Mouse (Mus musculus) intestine, embryonic 15.5 days (tissue): ENCODE measurements around the gene Hcar2. TPM values are rescaled to one million over a fixed set of nuclear protein-coding genes. Genes with fewer than 3 reads are reported as not detected.

ENCODE experiments used
- ATAC-seq: fragments of 200-750 bp; cut with Nextera tagmentation; 2 replicates; pipeline ENCODE4 v1.8.0; 2017; ENCODE audit warnings: moderate TSS enrichment, moderate library complexity
- H3K27ac ChIP-seq: fragments of 300-500 bp; sonication (generic); 2 replicates; pipeline ENCODE4 v1.5.1; 2015; ENCODE audit warnings: mild to moderate bottlenecking, inconsistent platforms
- H3K27me3 ChIP-seq: fragments of 300-500 bp; sonication (generic); replicated peaks from 2 replicates; pipeline ENCODE4 v1.6.1; 2015; ENCODE audit warnings: inconsistent platforms
- H3K36me3 ChIP-seq: fragments of 300-500 bp; sonication (generic); 2 replicates; pipeline ENCODE4 v1.6.1; 2015; ENCODE audit warnings: inconsistent platforms
- H3K4me1 ChIP-seq: fragments of 300-500 bp; sonication (generic); replicated peaks from 2 replicates; pipeline ENCODE4 v1.6.1; 2015; ENCODE audit warnings: inconsistent platforms
- H3K4me2 ChIP-seq: fragments of 300-500 bp; sonication (generic); replicated peaks from 2 replicates; pipeline ENCODE4 v1.6.1; 2015; ENCODE audit warnings: mild to moderate bottlenecking, inconsistent platforms
- H3K4me3 ChIP-seq: fragments of 300-500 bp; sonication (generic); replicated peaks from 2 replicates; pipeline ENCODE4 v1.5.1; 2015; ENCODE audit warnings: inconsistent platforms
- H3K9ac ChIP-seq: fragments of 300-500 bp; sonication (generic); 2 replicates; pipeline ENCODE4 v1.6.1; 2015; ENCODE audit warnings: inconsistent platforms
- H3K9me3 ChIP-seq: fragments of 300-500 bp; sonication (generic); 2 replicates; pipeline ENCODE4 v1.6.1; 2016; ENCODE audit warnings: inconsistent platforms
- WGBS: fragments of 180-500 bp; shearing (Covaris S2); methylation state at CpG from one replicate; pipeline ENCODE4 v1.1.7; 2015; 5-methylcytosine and 5-hydroxymethylcytosine counted together
- polyA plus RNA-seq: library from polyadenylated mRNA; unstranded; fragments of >200 nt; fragmentation: Nextera tagmentation; extraction: Ambion mirVana; gene quantifications from 2 replicates; pipeline ENCODE4 v1.2.1, GENCODE M21; 2015

Gene Hcar2
- polyA plus RNA-seq, result 0.09 TPM in 1 of 2 replicates, not detected in the other

DNA sequence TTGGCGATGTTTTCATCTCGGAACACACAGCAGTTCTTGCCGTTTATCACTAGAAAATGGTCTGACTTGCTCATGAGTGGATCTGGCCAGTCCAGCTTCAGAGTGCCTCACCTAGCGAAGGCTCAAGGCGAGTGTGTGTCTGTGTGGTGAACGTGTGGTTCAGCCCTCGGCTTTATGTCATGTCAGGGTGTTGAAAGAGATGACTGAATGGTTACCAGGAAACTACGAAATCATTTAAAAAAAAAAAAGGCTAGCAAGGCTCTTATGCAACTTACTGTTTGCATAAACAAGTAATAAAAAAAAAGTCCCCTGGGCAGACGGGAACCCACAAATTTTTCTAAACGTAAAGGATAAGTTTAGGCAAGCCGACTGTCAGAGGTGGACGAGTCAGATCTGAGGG is at the start of gene Hcar2:
Gene Hcar2 (minus strand): TSS at position 135 of the 400 bp plus-strand sequence.
- Histone ChIP-seq H3K4me2 (no peak within 1 kb of the TSS), H3K4me1 (no peaks in the 10 kb centered on the region), H3K9ac (no peak within 1 kb of the TSS), H3K27me3 (no peaks in the 10 kb centered on the region), H3K4me3 (no peak within 1 kb of the TSS), H3K9me3 (no peaks in the 10 kb centered on the region), H3K27ac (no peak within 1 kb of the TSS), H3K36me3 (no peaks in the 10 kb centered on the region)
- ATAC-seq, result no peak
- 56% methylated on average over 12 of the region's 12 CpGs for WGBS

DNA sequence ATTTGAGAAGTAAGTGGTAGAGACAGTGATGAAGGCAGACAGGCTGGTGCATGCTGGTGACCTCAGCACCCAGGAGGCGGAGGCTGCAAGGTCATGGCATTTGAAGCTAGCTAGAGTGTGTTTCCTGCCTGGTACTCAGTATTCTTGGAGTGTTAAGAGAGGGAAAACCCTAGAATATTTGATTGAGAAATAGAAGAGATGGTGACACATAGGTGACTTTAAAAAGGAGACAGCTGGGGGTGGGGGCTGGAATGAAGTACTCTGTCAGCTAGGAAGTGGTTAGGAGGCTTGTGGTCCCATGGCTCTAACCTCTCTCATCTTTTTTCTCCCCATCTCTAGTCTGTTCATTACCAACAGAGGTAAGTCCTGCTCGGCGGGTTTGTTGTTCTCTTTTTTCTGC is 49.6 kb upstream of the Hcar2 start:
- Histone ChIP-seq H3K36me3 (peaks cover 20% of the 10 kb centered on the region), H3K9ac (no peak overlapping the region), H3K4me3 (no peak overlapping the region), H3K27me3 (no peaks in the 10 kb centered on the region), H3K4me1 (no peaks in the 10 kb centered on the region), H3K4me2 (no peak overlapping the region), H3K9me3 (no peaks in the 10 kb centered on the region), H3K27ac (no peak overlapping the region)
- no peak for ATAC-seq
- 96% methylated on average over 3 of the region's 3 CpGs for WGBS

DNA sequence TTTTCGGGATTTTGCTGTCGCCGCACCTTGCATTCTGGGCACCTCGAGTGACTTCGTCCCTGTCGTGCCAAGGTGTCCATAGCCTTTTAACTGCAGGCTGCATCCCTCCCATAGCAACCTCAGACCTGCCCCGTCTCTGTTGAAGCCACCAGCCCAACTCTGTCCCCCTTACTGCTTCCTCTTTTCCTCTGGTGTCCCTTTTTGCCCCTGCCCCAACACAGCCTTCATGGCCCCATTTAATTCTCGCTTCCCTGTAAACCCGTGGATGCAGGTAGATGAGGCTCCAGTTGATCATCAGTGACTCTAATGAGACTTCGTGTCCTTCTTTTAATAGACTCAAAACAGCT is 42.3 kb upstream of the Hcar2 start:
- H3K36me3 ChIP-seq, result peaks cover 8% of the 10 kb centered on the region
- peak overlapping the region; percentile 99 for H3K4me3 ChIP-seq
- 4% methylated on average over 10 of the region's 10 CpGs for WGBS
- peak overlapping the region; percentile 76 for H3K4me2 ChIP-seq
- H3K9ac ChIP-seq, result peak overlapping the region; percentile 98
- peaks cover 10% of the 10 kb centered on the region for H3K4me1 ChIP-seq
- H3K9me3 ChIP-seq, result no peaks in the 10 kb centered on the region
- H3K27ac ChIP-seq, result peak overlapping the region; percentile 85
- no peak for ATAC-seq
- no peaks in the 10 kb centered on the region for H3K27me3 ChIP-seq

DNA sequence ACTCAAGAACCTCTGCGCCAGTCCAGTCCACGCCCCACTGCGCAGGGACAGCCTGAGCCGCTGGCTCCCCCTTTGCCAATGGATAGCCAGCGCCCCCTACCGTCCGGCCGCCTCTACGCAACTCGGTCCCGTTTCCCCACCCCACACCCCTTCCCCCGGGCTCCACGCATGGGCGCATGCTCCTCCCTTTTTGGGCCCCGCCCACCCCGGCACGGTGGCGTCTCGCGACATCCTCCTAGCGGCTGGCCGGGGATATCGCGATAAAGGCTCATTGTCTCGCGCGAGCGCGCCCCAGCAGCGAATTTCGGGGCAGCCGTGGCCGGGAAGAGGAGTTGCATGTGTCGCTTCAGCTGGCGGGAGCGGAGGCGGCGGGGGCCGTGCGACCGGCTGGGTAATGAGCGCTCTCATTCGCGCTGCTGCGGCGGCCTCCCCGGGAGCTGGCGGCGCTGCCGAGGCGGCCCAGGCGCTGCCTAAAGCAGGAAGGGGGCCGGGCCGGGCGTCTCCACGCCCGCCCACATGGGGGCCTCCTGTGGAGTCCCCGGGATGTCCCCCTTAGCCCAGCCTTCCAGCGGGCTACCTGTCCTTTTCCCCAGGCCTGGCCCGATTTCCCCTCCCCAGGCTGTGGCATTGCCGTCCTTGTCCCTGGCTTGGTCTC is 41.8 kb upstream of the Hcar2 start, which contains the start of gene Denr:
Gene Denr (plus strand): TSS at position 200 of the 655 bp plus-strand sequence.
- no peaks in the 10 kb centered on the region for H3K27me3 ChIP-seq
- ATAC-seq, result peak; percentile 97
- WGBS, result 1% methylated on average over 61 of the region's 61 CpGs

DNA sequence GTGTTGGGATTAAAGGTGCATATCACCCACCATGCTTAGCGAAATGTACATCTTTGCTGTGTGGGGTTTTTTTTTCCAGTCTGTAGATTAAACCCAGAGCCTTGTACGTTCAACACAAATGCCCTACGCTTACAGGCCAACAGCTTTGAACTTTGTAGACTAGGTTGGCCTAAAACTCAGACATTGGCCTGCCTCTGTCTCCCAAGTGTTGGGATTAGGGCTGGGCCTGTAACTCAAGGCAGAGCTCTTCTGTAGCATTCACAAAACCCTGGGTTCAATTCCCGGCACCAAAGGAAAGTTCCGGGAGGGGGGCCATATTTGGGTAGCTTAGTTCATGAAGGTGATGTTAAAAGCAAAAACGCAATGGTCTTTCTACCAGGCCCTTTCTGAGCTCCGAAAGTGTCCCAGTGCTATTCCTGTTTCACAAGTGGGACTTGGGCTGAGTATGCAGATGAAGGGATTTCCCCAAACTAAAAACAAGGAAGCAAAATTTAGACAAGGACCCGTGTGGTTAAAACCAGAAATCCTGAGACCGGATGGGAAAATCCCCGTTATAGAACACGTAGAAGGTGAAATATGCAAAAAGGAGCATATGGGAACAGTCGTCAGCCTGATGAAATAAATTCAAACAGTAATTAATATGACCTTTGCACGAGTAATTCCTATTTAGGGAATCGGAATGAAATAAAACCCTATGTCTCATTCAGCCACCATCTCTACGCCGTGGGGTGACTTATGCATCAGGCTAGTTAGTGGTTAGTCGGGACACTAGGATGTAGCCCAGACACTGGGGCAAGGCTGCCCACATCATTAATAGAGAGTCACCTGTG is 41.1 kb upstream of the Hcar2 start:
- no peaks in the 10 kb centered on the region for H3K27me3 ChIP-seq
- H3K27ac ChIP-seq, result no peak overlapping the region
- no peak overlapping the region; the same call in 1 of the 2 replicates for H3K4me3 ChIP-seq
- H3K9ac ChIP-seq, result no peak overlapping the region
- H3K9me3 ChIP-seq, result no peaks in the 10 kb centered on the region
- H3K4me1 ChIP-seq, result peaks cover 10% of the 10 kb centered on the region
- 70% methylated on average over 17 of the region's 17 CpGs for WGBS
- peak overlapping the region; percentile 43 for H3K4me2 ChIP-seq
- ATAC-seq, result no peak
- peaks cover 5% of the 10 kb centered on the region for H3K36me3 ChIP-seq

More for the DNA sequence above, 41.8 kb upstream of the Hcar2 start, which contains the start of gene Denr:
- Histone ChIP-seq H3K9ac (peak within 1 kb of the TSS; percentile 98), H3K4me1 (peaks cover 10% of the 10 kb centered on the region), H3K36me3 (peaks cover 8% of the 10 kb centered on the region), H3K4me3 (peak within 1 kb of the TSS; percentile 99), H3K9me3 (no peaks in the 10 kb centered on the region), H3K4me2 (peak within 1 kb of the TSS; percentile 76), H3K27ac (peak within 1 kb of the TSS; percentile 85)

DNA sequence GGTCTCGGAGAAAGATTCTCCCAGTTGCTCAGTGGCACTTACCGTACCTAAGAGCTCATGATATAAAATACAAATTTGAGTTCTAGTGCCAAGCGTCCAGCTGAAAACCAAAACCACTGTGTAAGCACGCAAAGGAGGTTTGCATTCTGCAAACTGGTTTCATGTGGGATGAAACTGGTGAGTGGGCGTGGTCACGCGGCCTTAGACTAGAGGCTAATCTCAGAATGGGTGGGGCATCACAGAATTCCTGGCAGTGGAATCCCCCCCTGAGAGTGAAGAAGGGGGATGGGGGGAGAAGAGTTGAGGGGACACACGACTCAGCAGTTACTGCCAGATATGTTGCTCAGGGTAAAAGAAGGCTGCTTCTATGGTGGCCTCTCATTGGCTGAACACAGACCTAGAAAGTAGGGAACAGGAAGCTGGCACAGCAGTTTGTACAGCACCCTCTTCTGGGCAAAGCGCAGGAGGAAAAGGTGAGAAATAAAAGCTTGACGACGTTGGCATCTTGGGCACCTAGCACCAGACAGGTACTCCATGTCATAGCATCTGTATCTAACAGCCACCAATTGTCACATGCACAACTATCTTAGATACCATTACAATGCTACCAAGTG is 38.9 kb upstream of the Hcar2 start:
- Histone ChIP-seq H3K4me2 (no peak overlapping the region), H3K9me3 (no peaks in the 10 kb centered on the region), H3K4me1 (peaks cover 10% of the 10 kb centered on the region), H3K9ac (no peak overlapping the region), H3K36me3 (no peaks in the 10 kb centered on the region), H3K27me3 (no peaks in the 10 kb centered on the region), H3K4me3 (no peak overlapping the region), H3K27ac (no peak overlapping the region)
- ATAC-seq, result no peak
- 69% methylated on average over 11 of the region's 11 CpGs for WGBS

DNA sequence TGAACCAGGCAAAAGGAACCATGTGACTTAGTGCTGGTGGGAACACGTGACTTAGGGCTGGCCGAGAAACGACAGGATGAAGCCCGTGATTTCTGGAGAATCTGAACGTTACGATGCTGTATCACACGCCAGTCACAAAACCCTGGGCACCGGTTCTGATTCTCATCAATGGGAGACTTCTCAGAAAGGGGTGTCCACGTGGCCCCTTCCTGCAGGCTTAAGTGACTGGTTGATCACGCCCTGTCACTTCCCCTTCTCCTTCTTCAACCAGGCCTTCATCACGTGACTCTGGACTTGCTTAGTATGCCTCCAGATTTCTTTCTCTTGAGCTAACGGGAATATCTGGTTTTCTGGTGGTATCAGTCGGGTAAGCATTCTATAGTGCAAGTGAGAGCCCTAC is 32.1 kb upstream of the Hcar2 start:
- Histone ChIP-seq H3K36me3 (no peaks in the 10 kb centered on the region), H3K4me1 (no peaks in the 10 kb centered on the region), H3K27ac (no peak overlapping the region), H3K27me3 (no peaks in the 10 kb centered on the region), H3K4me3 (no peak overlapping the region), H3K9ac (no peak overlapping the region), H3K9me3 (no peaks in the 10 kb centered on the region), H3K4me2 (no peak overlapping the region)
- no peak for ATAC-seq
- WGBS, result 83% methylated on average over 13 of the region's 13 CpGs

DNA sequence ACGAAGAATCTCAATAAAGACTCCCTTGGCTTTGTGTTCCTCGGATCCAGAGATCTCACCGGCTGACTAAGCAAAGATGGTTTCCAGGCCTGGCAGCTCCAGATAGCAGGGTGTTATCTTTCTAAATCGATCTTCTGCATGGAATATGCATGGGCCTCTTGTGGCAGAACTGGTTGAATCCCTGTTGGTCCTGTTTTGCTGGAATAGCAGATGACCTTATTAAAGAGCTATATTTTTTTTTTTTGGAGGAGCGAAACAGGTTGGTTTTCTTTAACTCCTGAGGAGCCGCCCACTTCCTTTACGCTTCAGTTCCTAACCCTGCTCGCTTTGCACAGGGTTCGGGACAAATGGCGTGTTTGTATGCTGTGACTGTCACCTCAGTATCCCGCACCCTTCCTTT is 31.1 kb upstream of the Hcar2 start:
- no peak overlapping the region for H3K4me2 ChIP-seq
- no peak overlapping the region for H3K27ac ChIP-seq
- H3K4me1 ChIP-seq, result no peaks in the 10 kb centered on the region
- H3K36me3 ChIP-seq, result no peaks in the 10 kb centered on the region
- ATAC-seq, result peak; percentile 39; the same call in 1 of the 2 replicates
- H3K4me3 ChIP-seq, result no peak overlapping the region
- no peaks in the 10 kb centered on the region for H3K27me3 ChIP-seq
- whole genome bisulfite sequencing, result 66% methylated on average over 11 of the region's 11 CpGs
- no peak overlapping the region for H3K9ac ChIP-seq
- H3K9me3 ChIP-seq, result no peaks in the 10 kb centered on the region

DNA sequence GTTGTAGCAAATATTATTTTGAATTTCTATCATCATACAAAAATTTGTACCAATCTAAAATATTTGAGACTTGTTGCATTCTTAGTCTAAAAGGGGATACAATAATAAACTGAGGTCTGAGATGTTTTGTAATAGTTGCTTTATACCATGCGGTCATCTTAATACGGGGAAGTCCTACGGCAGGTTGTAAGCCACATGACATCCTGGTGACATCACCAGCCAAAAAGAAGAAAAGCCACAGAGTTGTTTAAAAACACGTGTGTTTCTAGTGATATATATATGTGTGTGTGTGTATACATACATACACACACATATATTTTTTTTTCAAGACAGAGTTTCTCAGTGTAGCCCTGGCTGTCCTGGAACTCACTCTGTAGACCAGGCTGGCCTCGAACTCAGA is 28.2 kb upstream of the Hcar2 start:
- no peak for ATAC-seq
- no peak overlapping the region for H3K9ac ChIP-seq
- no peaks in the 10 kb centered on the region for H3K9me3 ChIP-seq
- no peak overlapping the region for H3K4me3 ChIP-seq
- no peaks in the 10 kb centered on the region for H3K4me1 ChIP-seq
- no peaks in the 10 kb centered on the region for H3K36me3 ChIP-seq
- no peaks in the 10 kb centered on the region for H3K27me3 ChIP-seq
- H3K4me2 ChIP-seq, result no peak overlapping the region
- WGBS, result 95% methylated on average over 5 of the region's 5 CpGs
- H3K27ac ChIP-seq, result no peak overlapping the region

DNA sequence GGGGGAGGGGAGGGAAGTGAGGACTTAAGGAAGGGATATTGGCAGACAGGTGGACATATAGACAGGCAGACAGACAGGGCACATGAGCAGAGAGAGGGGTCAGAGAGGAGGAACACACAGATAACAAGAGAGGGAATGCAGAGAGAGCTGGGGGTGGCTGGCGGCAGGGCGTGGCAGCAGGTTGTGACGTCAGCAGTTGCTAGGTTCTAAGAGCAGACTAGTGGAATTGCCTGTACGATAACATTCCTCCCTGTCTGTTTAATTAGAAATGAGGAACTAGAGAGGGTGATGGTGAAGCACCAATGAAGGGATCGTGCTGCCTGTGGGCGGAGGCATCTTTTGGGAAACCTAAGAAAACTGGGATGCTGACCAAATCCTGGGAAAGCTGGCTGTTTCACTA is 26.4 kb upstream of the Hcar2 start:
- no peak overlapping the region for H3K27ac ChIP-seq
- WGBS, result 41% methylated on average over 6 of the region's 6 CpGs
- ATAC-seq, result 0 out of 2 replicates have a peak, but pooled peaks have one; percentile 36
- no peaks in the 10 kb centered on the region for H3K36me3 ChIP-seq
- H3K4me1 ChIP-seq, result no peaks in the 10 kb centered on the region
- no peak overlapping the region for H3K9ac ChIP-seq
- H3K27me3 ChIP-seq, result no peaks in the 10 kb centered on the region
- no peak overlapping the region for H3K4me3 ChIP-seq
- no peaks in the 10 kb centered on the region for H3K9me3 ChIP-seq
- H3K4me2 ChIP-seq, result no peak overlapping the region

DNA sequence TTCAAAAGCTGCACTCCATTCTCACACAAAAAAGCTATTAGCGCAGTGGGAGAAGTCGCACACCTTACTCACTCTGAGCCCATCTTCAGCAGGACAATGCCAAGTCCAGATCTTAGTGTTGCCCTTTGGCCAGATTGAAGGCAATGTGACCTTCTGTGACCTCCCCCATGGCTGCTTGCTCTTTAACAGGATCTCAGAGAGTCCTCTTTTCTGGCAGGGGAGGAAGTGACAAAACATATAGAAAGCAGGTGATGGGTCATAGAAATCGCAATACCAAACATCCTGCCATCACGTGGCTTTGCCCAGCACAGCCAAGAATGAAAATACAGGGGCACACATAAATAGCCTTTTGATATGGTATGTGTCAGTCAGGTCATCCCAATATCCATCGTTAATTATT is 25.7 kb upstream of the Hcar2 start:
- no peak overlapping the region for H3K4me2 ChIP-seq
- ATAC-seq, result no peak
- no peaks in the 10 kb centered on the region for H3K9me3 ChIP-seq
- no peak overlapping the region for H3K9ac ChIP-seq
- 80% methylated on average over 5 of the region's 5 CpGs for WGBS
- H3K27ac ChIP-seq, result no peak overlapping the region
- H3K36me3 ChIP-seq, result no peaks in the 10 kb centered on the region
- H3K4me3 ChIP-seq, result no peak overlapping the region
- no peaks in the 10 kb centered on the region for H3K27me3 ChIP-seq
- no peaks in the 10 kb centered on the region for H3K4me1 ChIP-seq

DNA sequence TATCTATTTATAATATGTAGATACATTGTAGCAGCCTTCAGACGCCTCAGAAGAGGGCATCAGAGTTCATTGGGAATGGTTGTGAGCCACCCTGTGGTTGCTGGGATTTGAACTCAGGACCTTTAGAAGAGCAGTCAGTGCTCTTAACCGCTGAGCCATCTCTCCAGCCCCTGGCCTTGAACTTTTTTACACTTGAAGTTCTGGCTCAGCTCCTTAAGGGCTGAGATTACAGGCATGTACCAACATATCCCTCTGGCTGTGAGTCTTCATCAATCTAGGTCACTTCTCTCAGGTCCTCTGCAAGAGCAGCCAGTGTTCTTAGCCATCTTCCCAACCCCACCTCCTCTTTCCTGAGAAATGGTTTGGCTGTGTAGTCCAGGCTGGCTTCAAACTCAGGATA is 25.0 kb upstream of the Hcar2 start:
- Histone ChIP-seq H3K36me3 (no peaks in the 10 kb centered on the region), H3K27ac (no peak overlapping the region), H3K4me1 (no peaks in the 10 kb centered on the region), H3K4me3 (no peak overlapping the region), H3K27me3 (no peaks in the 10 kb centered on the region), H3K4me2 (no peak overlapping the region), H3K9me3 (no peaks in the 10 kb centered on the region), H3K9ac (no peak overlapping the region)
- 78% methylated on average over 2 of the region's 2 CpGs for WGBS
- no peak for ATAC-seq
